Mouse (Mus musculus): ENCODE measurements around the gene Nr5a2.

DNA sequence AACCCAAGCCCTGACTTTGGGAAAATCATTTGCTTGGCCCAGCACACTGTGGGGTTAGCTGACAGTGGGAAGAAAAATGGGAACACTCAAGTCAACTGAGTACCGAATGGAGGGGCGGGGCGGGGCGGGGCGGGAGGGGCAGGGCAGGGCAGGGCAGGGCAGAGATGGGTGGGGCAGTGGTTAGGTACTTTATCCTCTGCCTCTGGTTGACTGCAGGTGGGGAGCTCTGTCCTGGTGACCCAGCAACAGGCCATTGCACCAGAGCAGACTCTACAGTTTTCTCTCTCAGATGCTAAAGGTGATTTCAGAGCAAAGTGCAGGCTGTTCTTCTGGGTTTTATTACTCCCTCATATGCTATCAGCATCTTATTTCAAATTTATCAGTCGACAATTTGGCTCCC, 67.1 kb downstream of the Nr5a2 start:
- no peak for TF ChIP-seq CTCF (IDR thresholded peaks at IDR 0.05)
- TF ChIP-seq POLR2A (IDR thresholded peaks at IDR 0.05; ENCODE audit: insufficient read depth, low read depth, low read length), result no peak
